ENCODE assay signal across 13 mouse cellular contexts in the genomic region with DNA sequence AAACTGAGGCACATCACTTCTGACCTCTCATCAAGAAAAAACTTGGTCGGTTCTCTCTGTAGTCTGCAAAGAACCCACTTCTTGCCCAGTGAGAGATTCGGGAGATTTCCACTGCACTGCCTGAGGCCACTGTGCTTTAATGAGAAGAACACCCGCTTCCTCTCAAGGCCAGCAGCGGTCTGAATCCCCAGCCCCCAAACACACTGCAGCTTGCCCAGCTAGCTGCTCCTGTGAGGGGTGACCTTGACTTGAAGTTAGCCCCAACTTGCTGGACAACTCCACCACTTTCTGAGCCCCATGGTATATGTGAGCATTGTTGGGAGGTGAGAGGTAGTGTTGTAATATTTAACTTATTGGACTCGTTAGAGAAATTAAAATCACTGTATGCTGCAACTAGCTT. TPM values are rescaled to one million over a fixed set of nuclear protein-coding genes. Genes with fewer than 3 reads are reported as not detected.
DNase-seq lines count a peak whose midpoint lies in the region; ATAC-seq and TF ChIP-seq lines count a peak whose summit lies in the region.
"Had no signal": no experiment of that assay in that cellular context is flagged by ENCODE, and none has a peak within 500 bp of the region (broad histone marks: within the 10 kb centered on the region; RNA-seq: fewer than 3 reads in every experiment).

No protein-coding gene starts in this region.

- WGBS in heart, embryonic 14.5 days, result 31% methylated on average over 5 of the region's 5 CpGs
- WGBS in hindbrain, embryonic 13.5 days, result 30% methylated on average over 5 of the region's 5 CpGs
- 26% methylated on average over 5 of the region's 5 CpGs for WGBS in midbrain, postnatal 0 days
- 26% methylated on average over 5 of the region's 5 CpGs for WGBS in kidney, embryonic 16.5 days

- H3K9ac ChIP-seq in heart, embryonic 14.5 days (ENCODE audit: low read length), result no peak overlapping the region
- no peak overlapping the region for H3K9ac ChIP-seq in hindbrain, embryonic 13.5 days
- H3K9ac ChIP-seq in midbrain, postnatal 0 days (replicated peaks; ENCODE audit: low read length, poor library complexity, severe bottlenecking), result no peak overlapping the region
- H3K9ac ChIP-seq in kidney, embryonic 16.5 days (replicated peaks; ENCODE audit: low read length), result no peak overlapping the region

- peaks cover 68% of the 10 kb centered on the region for H3K27me3 ChIP-seq in heart, embryonic 14.5 days (ENCODE audit: control insufficient read depth, insufficient read depth, low read length)
- peaks cover 82% of the 10 kb centered on the region for H3K27me3 ChIP-seq in hindbrain, embryonic 13.5 days
- H3K27me3 ChIP-seq in midbrain, postnatal 0 days (ENCODE audit: insufficient read depth, low read length), result peaks cover 24% of the 10 kb centered on the region
- H3K27me3 ChIP-seq in kidney, embryonic 16.5 days (ENCODE audit: insufficient read depth, low read length), result peaks cover 70% of the 10 kb centered on the region

- ATAC-seq in heart, embryonic 14.5 days (ENCODE audit: insufficient number of reproducible peaks, insufficient read depth, low FRiP score, low read depth), result no peak
- no peak for ATAC-seq in hindbrain, embryonic 13.5 days (ENCODE audit: low FRiP score)
- no peak for ATAC-seq in midbrain, postnatal 0 days (ENCODE audit: low FRiP score)
- no peak for ATAC-seq in kidney, embryonic 16.5 days (ENCODE audit: low FRiP score, low TSS enrichment)

- H3K36me3 ChIP-seq in heart, embryonic 14.5 days (ENCODE audit: control insufficient read depth, insufficient read depth, low read length), result no peaks in the 10 kb centered on the region
- no peaks in the 10 kb centered on the region for H3K36me3 ChIP-seq in hindbrain, embryonic 13.5 days
- H3K36me3 ChIP-seq in midbrain, postnatal 0 days (ENCODE audit: insufficient read depth, low read length), result no peaks in the 10 kb centered on the region
- no peaks in the 10 kb centered on the region for H3K36me3 ChIP-seq in kidney, embryonic 16.5 days (ENCODE audit: insufficient read depth, low read length)
- H3K36me3 ChIP-seq: heart, embryonic 10.5 days had no signal

- H3K4me3 ChIP-seq in heart, embryonic 14.5 days (ENCODE audit: control insufficient read depth in 1 of 2, insufficient read depth in 1 of 2, low read depth in 1 of 2, low read length in 2 of 2), result peak overlapping the region in 1 of 2 experiments; percentile 51; a peak in 1 of 4 replicates
- H3K4me3 ChIP-seq in hindbrain, embryonic 13.5 days, result no peak overlapping the region
- no peak overlapping the region for H3K4me3 ChIP-seq in midbrain, postnatal 0 days (ENCODE audit: low read depth, low read length)
- H3K4me3 ChIP-seq in kidney, embryonic 16.5 days (ENCODE audit: low read length), result no peak overlapping the region
- H3K4me3 ChIP-seq: erythroblast, embryonic 14.5 days had no signal

- H3K4me2 ChIP-seq in heart, embryonic 14.5 days (ENCODE audit: low read length), result peak overlapping the region; percentile 91
- peak overlapping the region; percentile 96 for H3K4me2 ChIP-seq in hindbrain, embryonic 13.5 days
- H3K4me2 ChIP-seq in midbrain, postnatal 0 days (ENCODE audit: low read depth, low read length, poor library complexity, severe bottlenecking), result peak overlapping the region; percentile 99
- H3K4me2 ChIP-seq in kidney, embryonic 16.5 days (replicated peaks; ENCODE audit: low read depth, low read length), result no peak overlapping the region

- TF ChIP-seq CTCF in midbrain, postnatal 0 days (IDR thresholded peaks at IDR 0.05), result no peak

- peaks cover 0 to 16% of the 10 kb centered on the region in 2 experiments; a peak in 2 of 4 replicates for H3K4me1 ChIP-seq in heart, embryonic 14.5 days (ENCODE audit: control insufficient read depth in 2 of 2, insufficient read depth in 2 of 2, low read length in 2 of 2)
- H3K4me1 ChIP-seq in hindbrain, embryonic 13.5 days (replicated peaks), result peaks cover 22% of the 10 kb centered on the region
- H3K4me1 ChIP-seq in midbrain, postnatal 0 days (ENCODE audit: insufficient read depth, low read length), result no peaks in the 10 kb centered on the region
- peaks cover 8% of the 10 kb centered on the region; the same call in 1 of the 2 replicates for H3K4me1 ChIP-seq in kidney, embryonic 16.5 days (ENCODE audit: insufficient read depth, low read length)

- H3K27ac ChIP-seq in heart, embryonic 14.5 days (replicated peaks in 1 of 2; ENCODE audit: control insufficient read depth in 1 of 2, insufficient read depth in 1 of 2, low read depth in 2 of 2, low read length in 2 of 2), result no peak overlapping the region
- H3K27ac ChIP-seq in hindbrain, embryonic 13.5 days, result no peak overlapping the region
- H3K27ac ChIP-seq in midbrain, postnatal 0 days (ENCODE audit: low read depth, low read length), result no peak overlapping the region
- no peak overlapping the region for H3K27ac ChIP-seq in kidney, embryonic 16.5 days (ENCODE audit: low read length)

- no peak for DNase-seq in heart, postnatal 25 days (ENCODE audit: low spot score)
- peak; percentile 15 for DNase-seq in embryo, embryonic 9.5 days (ENCODE audit: extremely low spot score)
- DNase-seq in midbrain, postnatal 0 days (ENCODE audit: low spot score), result no peak
- no peak for DNase-seq in cerebellum, adult 9-11 months
- DNase-seq in thymus, postnatal 14 days, result no peak
- DNase-seq: kidney, adult 2 months; layer of hippocampus, postnatal 36 days; lung, adult 2 months had no signal

- H3K9me3 ChIP-seq in heart, embryonic 14.5 days (ENCODE audit: control insufficient read depth, low read length), result no peaks in the 10 kb centered on the region
- H3K9me3 ChIP-seq in hindbrain, embryonic 13.5 days, result no peaks in the 10 kb centered on the region
- no peaks in the 10 kb centered on the region for H3K9me3 ChIP-seq in midbrain, postnatal 0 days (ENCODE audit: low read length)
- H3K9me3 ChIP-seq in kidney, embryonic 16.5 days (ENCODE audit: low read length), result no peaks in the 10 kb centered on the region
- H3K9me3 ChIP-seq: heart, embryonic 10.5 days had no signal

- intact Hi-C loops in heart, postnatal 25 days (cut with DNase I), result no loop called here

RNA-seq across cellular contexts. Expression of a gene that starts 1.2 kb away (rescaled TPM):
- 1.8 and 2.2 TPM in 2 replicates for polyA plus RNA-seq in heart, embryonic 14.5 days (2014; fragmentation: Nextera tagmentation; extraction: Ambion mirVana)
- total RNA-seq in heart, postnatal 25 days (2021), result under 1 TPM; 0.20 to 0.29 TPM
- 0.39 and 0.80 TPM in 2 replicates for polyA plus RNA-seq in hindbrain, embryonic 13.5 days (2015; fragmentation: Nextera tagmentation; extraction: Ambion mirVana)
- total RNA-seq in midbrain, postnatal 0 days (2014; rRNA removed), result 1.7 and 3.0 TPM in 2 replicates
- polyA plus RNA-seq in midbrain, postnatal 0 days (2015; fragmentation: Nextera tagmentation; extraction: Ambion mirVana), result 0.44 and 0.48 TPM in 2 replicates
- polyA plus RNA-seq in kidney, embryonic 16.5 days (2015; fragmentation: Nextera tagmentation; extraction: Ambion mirVana), result 0.23 and 0.31 TPM in 2 replicates
- polyA plus RNA-seq: erythroblast, embryonic 14.5 days; kidney, adult 2 months had no signal
